Mouse (Mus musculus) liver, embryonic 13.5 days (tissue): Measurements from ENCODE around the gene Minos1. TPM values are rescaled to one million over a fixed set of nuclear protein-coding genes. Genes with fewer than 3 reads are reported as not detected.

Experiments
- ATAC-seq: fragments of 200-750 bp; cut with Nextera tagmentation; 2 replicates; pipeline ENCODE4 v1.8.0; 2017; ENCODE audit warnings: low read depth, mild to moderate bottlenecking, moderate number of reproducible peaks, moderate library complexity
- DNase-seq: peaks from one replicate; pipeline ENCODE4 v3.0.0; 2022
- H3K27ac ChIP-seq: fragments of 300-500 bp; sonication (generic); 2 replicates; pipeline ENCODE4 v1.5.1; 2015; ENCODE audit warnings: moderate library complexity, mild to moderate bottlenecking, inconsistent platforms
- H3K27me3 ChIP-seq: fragments of 300-500 bp; sonication (generic); 2 replicates; pipeline ENCODE4 v1.6.1; 2015; ENCODE audit warnings: mild to moderate bottlenecking, inconsistent platforms
- H3K36me3 ChIP-seq: fragments of 300-500 bp; sonication (generic); 2 replicates; pipeline ENCODE4 v1.6.1; 2015; ENCODE audit warnings: mild to moderate bottlenecking, inconsistent platforms
- H3K4me1 ChIP-seq: fragments of 300-500 bp; sonication (generic); replicated peaks from 2 replicates; pipeline ENCODE4 v1.6.1; 2015; ENCODE audit warnings: inconsistent platforms
- H3K4me2 ChIP-seq: fragments of 300-500 bp; sonication (generic); 2 replicates; pipeline ENCODE4 v1.6.1; 2015; ENCODE audit warnings: inconsistent platforms, mild to moderate bottlenecking, moderate library complexity
- H3K4me3 ChIP-seq: fragments of 300-500 bp; sonication (generic); replicated peaks from 2 replicates; pipeline ENCODE4 v1.5.1; 2015; ENCODE audit warnings: mild to moderate bottlenecking, inconsistent platforms
- H3K9ac ChIP-seq: fragments of 300-500 bp; sonication (generic); 2 replicates; pipeline ENCODE4 v1.6.1; 2015; ENCODE audit warnings: mild to moderate bottlenecking, inconsistent platforms
- H3K9me3 ChIP-seq: fragments of 300-500 bp; sonication (generic); replicated peaks from 2 replicates; pipeline ENCODE4 v1.6.1; 2016; ENCODE audit warnings: inconsistent platforms
- WGBS: fragments of 180-500 bp; shearing (Covaris S2); methylation state at CpG from one replicate; pipeline ENCODE4 v1.1.7; 2015; ENCODE audit not compliant: insufficient replicate concordance; 5-methylcytosine and 5-hydroxymethylcytosine counted together
- polyA plus RNA-seq: library from polyadenylated mRNA; unstranded; fragments of >200 nt; fragmentation: Nextera tagmentation; extraction: Ambion mirVana; gene quantifications from 2 replicates; pipeline ENCODE4 v1.2.1, GENCODE M21; 2015

The Minos1 gene
- polyA plus RNA-seq, 1 experiment from 2014 or later = 403 TPM

DNA sequence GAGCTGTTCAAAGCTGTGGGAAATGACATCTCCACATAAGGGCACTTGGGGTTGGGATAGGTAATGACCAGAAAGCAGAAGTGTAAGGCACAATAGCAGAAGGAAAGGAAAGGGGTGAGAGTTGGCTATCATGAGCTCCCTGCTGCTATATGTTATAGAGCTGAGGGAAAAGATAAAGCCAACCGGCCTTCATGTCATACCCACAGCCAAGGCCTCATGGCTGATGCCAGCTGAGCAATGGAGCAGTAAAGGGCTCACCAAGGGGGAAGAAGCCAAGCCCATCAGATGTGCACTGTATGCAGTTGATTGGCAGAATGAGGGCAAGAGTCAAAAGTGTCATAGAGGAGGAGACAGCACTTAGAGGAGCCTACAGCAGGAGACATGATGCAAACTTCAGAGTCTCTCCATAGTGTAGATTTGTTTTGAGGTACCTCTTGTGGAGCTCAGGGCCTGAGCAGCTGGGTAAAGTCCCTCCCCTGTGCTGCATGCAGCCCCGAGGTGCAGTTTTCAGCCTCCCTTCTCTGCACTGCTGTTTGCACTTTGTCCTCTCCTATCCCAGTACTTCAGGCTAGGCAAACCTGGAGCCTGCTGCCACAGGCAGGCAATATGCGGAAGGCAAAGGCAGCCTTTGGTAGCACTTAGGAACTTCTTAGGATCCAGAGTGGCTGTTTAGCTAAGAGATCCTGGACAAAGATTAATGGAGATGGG is 14.4 kb downstream of the Minos1 start:
- H3K36me3 ChIP-seq = no peaks in the 10 kb centered on the region
- ATAC-seq = peak; percentile 89
- H3K27me3 ChIP-seq = no peaks in the 10 kb centered on the region
- 37% methylated on average over 3 of the region's 3 CpGs for WGBS
- peaks cover 98% of the 10 kb centered on the region for H3K4me1 ChIP-seq
- H3K9me3 ChIP-seq = no peaks in the 10 kb centered on the region
- peak overlapping the region; percentile 19; the same call in 1 of the 2 replicates for H3K9ac ChIP-seq
- peak overlapping the region; percentile 82 for H3K27ac ChIP-seq
- DNase-seq = peak; percentile 41
- H3K4me3 ChIP-seq = no peak overlapping the region
- H3K4me2 ChIP-seq = peak overlapping the region; percentile 23

DNA sequence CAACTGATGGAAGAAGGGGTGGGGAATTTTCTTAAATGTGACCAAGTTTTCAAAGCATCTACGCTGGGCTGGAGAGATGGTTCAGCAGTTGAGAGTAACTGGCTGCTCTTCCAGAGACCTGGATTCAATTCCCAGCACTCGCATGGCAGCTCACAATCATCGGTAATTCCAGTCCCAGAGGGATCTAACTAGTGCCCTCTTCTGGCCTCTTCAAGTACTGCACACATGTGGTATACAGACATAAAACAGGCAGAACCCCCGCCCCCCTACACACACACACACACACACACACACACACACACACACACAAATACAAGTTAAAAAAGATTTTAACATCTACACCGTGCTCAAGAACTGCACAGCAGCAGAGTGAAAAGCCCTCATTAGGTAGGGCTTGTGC is 15.2 kb downstream of the Minos1 start:
- WGBS = 77% methylated on average over 5 of the region's 5 CpGs
- H3K27ac ChIP-seq = peak overlapping the region; percentile 82; the same call in 1 of the 2 replicates
- H3K9me3 ChIP-seq = no peaks in the 10 kb centered on the region
- no peak overlapping the region for H3K4me2 ChIP-seq
- no peak for ATAC-seq
- no peak overlapping the region for H3K9ac ChIP-seq
- H3K36me3 ChIP-seq = no peaks in the 10 kb centered on the region
- H3K4me3 ChIP-seq = no peak overlapping the region
- H3K27me3 ChIP-seq = no peaks in the 10 kb centered on the region
- DNase-seq = no peak
- H3K4me1 ChIP-seq = peaks cover 98% of the 10 kb centered on the region

DNA sequence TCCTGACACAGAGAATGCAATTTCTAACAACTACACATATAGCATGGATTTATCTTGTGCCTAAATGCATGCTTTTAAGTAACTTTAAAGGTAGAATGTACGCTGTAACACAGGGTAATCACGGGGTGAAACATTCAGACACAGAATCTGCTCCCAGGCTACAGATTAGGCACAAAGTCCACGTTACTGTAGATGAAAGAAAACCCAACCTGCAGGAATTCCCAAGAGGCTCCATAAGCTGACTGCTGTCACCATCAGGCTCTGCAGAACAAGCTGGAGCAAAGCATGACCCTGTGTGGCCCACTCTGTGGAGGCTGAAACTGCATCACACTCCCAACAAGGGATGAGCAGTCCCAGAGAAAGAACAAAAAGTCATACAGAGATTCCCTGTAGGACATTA is 18.4 kb downstream of the Minos1 start:
- H3K4me1 ChIP-seq = peaks cover 77% of the 10 kb centered on the region
- DNase-seq = no peak
- no peaks in the 10 kb centered on the region for H3K36me3 ChIP-seq
- H3K9me3 ChIP-seq = no peaks in the 10 kb centered on the region
- ATAC-seq = no peak
- no peak overlapping the region for H3K4me2 ChIP-seq
- no peak overlapping the region for H3K4me3 ChIP-seq
- no peak overlapping the region; the same call in 1 of the 2 replicates for H3K27ac ChIP-seq
- H3K9ac ChIP-seq = no peak overlapping the region
- 62% methylated on average over 3 of the region's 3 CpGs for WGBS
- no peaks in the 10 kb centered on the region for H3K27me3 ChIP-seq

DNA sequence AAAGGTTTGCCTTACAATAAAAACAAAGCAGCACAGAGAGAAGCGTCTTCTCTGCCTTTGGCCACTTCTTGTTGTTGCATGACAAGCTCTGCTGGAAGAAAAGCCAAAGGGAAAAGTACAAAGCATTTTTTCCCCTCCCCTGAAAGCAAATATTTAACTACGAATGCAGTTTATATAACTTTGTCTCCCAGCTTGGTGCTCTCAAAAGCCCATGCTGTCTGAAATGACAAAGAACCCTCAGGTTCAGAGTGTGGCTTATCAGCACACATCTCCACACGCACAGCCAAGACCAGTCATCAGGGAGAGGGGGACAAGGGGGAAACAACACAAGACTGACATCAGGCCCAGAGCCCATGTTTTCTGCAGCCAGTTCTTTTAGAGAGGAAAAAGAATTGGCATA is 19.5 kb downstream of the Minos1 start:
- no peaks in the 10 kb centered on the region for H3K27me3 ChIP-seq
- H3K4me3 ChIP-seq = no peak overlapping the region
- H3K36me3 ChIP-seq = peaks cover 5% of the 10 kb centered on the region; the same call in 1 of the 2 replicates
- H3K9ac ChIP-seq = peak overlapping the region; percentile 17; the same call in 1 of the 2 replicates
- WGBS = 48% methylated on average over 3 of the region's 3 CpGs
- peak overlapping the region; percentile 62 for H3K27ac ChIP-seq
- H3K4me1 ChIP-seq = peaks cover 67% of the 10 kb centered on the region
- no peaks in the 10 kb centered on the region for H3K9me3 ChIP-seq
- DNase-seq (no peak), ATAC-seq (no peak)
- H3K4me2 ChIP-seq = peak overlapping the region; percentile 20; the same call in 1 of the 2 replicates

DNA sequence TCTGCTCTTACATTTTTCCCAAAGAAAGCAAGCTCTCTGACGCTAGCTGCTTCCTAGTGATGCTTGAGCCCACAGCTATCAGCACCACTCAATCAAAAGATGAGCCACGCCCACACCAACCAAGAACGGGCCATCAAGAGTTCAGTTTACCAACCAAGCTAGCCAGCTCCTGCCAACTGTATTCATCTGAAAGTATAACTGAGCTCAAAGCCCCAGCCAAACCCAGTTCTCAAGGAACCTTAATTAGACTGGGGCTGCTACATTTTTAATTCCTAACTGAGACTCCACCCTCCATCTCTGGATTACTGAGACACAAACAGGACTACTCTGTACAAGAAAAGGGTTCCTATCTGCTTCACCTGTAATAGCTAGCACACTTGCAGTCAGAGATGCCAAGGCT is 20.1 kb downstream of the Minos1 start:
- Histone ChIP-seq H3K4me1 (peaks cover 61% of the 10 kb centered on the region), H3K4me3 (no peak overlapping the region), H3K9ac (peak overlapping the region; percentile 17; the same call in 1 of the 2 replicates), H3K4me2 (peak overlapping the region; percentile 20; the same call in 1 of the 2 replicates), H3K27me3 (no peaks in the 10 kb centered on the region), H3K9me3 (no peaks in the 10 kb centered on the region), H3K27ac (peak overlapping the region; percentile 62), H3K36me3 (peaks cover 5% of the 10 kb centered on the region; the same call in 1 of the 2 replicates)
- ATAC-seq (no peak; the same call in 1 of the 2 replicates), DNase-seq (no peak)
- 13% methylated on average over 3 of the region's 3 CpGs for WGBS

DNA sequence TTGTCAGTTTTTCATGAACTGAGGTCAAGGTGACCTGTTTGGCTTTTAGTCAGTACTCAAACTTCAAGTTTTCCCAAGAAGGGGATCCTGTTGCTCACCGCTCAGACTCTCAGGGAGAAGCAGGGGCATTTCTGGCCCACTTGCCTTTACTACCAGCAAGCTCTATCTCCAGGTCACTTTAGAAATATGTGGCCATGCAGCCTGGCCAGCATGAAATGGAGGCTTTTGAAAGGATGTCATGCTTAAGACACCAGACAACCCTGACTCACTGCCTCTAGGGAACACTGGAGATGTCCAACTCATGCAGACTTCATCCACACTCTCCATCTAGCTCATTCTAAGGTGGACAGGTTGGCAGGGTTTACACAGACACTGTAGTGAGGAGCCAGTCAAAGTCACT is 25.5 kb downstream of the Minos1 start:
- Histone ChIP-seq H3K27me3 (no peaks in the 10 kb centered on the region), H3K9ac (no peak overlapping the region), H3K36me3 (peaks cover 41% of the 10 kb centered on the region), H3K4me3 (no peak overlapping the region), H3K9me3 (no peaks in the 10 kb centered on the region), H3K4me2 (no peak overlapping the region), H3K27ac (no peak overlapping the region), H3K4me1 (peaks cover 9% of the 10 kb centered on the region)
- DNase-seq = no peak
- no peak for ATAC-seq
- 89% methylated on average over 1 of the region's 1 CpGs for WGBS

DNA sequence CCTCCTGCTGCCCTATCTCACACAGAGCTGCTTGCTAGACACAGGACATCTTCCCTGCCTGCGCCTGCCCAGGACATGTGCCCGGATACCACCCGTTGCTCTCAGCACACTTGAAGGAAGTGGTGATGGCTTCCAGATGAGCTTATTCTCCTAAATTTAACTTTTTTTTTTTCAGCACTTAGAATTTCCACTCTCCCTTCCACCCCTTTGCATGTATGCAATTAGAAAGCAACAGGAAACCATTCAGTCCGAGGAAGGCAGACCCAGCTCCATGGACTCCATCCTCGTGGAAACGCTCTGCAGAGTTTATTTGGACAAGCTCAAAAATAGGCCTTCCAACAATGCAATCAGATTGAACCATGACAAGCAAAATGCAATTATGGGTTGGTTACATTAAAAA is 29.4 kb downstream of the Minos1 start:
- Histone ChIP-seq H3K27me3 (0 out of 2 replicates have a peak, but pooled peaks cover under 1% of the 10 kb centered on the region), H3K4me1 (no peaks in the 10 kb centered on the region), H3K4me3 (no peak overlapping the region), H3K9ac (no peak overlapping the region), H3K36me3 (peaks cover 36% of the 10 kb centered on the region), H3K27ac (no peak overlapping the region), H3K9me3 (no peaks in the 10 kb centered on the region), H3K4me2 (no peak overlapping the region)
- WGBS = 77% methylated on average over 6 of the region's 6 CpGs
- ATAC-seq (no peak), DNase-seq (no peak)

DNA sequence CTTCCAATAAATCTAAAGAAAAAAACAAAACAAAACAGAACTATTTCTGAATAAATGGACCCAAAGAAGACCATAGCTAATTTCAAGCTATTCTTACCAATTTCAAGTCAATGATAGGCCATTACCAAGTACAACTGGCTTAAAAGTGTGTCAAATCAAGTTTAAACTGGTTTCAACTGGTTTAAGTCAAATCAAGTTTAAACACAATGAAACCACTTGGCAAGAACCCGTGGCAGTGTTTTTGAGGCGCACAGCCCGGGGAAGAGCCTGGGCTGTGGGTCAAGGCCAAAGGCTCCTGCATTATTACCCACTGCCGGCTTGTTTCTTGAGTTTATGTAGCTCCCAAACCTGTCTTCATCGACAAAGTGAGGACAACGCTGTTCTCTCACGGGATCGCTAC is 30.6 kb downstream of the Minos1 start:
- 80% methylated on average over 8 of the region's 8 CpGs for WGBS
- H3K4me1 ChIP-seq = no peaks in the 10 kb centered on the region
- no peak overlapping the region for H3K27ac ChIP-seq
- H3K4me3 ChIP-seq = no peak overlapping the region
- no peak overlapping the region for H3K4me2 ChIP-seq
- H3K36me3 ChIP-seq = peaks cover 36% of the 10 kb centered on the region
- H3K27me3 ChIP-seq = peaks cover 10% of the 10 kb centered on the region
- no peaks in the 10 kb centered on the region for H3K9me3 ChIP-seq
- DNase-seq = no peak
- ATAC-seq = no peak
- H3K9ac ChIP-seq = no peak overlapping the region

DNA sequence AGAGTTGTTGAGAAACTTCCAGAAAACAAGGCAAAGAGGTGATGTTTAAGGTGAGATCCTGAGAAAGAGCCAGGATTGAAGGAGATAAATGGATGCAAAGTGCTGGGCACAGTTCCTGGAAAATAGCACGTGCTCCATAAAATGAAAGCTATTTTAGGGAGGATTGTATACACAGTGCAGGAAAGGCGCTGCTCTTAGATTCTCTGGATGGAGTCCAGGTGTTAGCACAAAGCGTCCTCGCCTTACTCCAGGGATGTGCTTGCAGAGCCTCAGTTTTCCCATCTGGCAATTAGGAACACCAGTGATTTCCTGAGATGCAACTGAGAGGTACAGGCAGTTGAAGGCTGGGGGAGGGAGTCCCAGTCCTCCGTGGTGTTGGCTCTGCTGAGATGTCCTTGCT is 34.7 kb downstream of the Minos1 start:
- Histone ChIP-seq H3K9me3 (no peaks in the 10 kb centered on the region), H3K36me3 (peaks cover 1% of the 10 kb centered on the region; the same call in 1 of the 2 replicates), H3K27me3 (peaks cover 52% of the 10 kb centered on the region), H3K27ac (no peak overlapping the region), H3K9ac (no peak overlapping the region), H3K4me1 (peaks cover 14% of the 10 kb centered on the region), H3K4me2 (no peak overlapping the region), H3K4me3 (no peak overlapping the region)
- WGBS = 54% methylated on average over 5 of the region's 5 CpGs
- ATAC-seq (no peak), DNase-seq (no peak)

DNA sequence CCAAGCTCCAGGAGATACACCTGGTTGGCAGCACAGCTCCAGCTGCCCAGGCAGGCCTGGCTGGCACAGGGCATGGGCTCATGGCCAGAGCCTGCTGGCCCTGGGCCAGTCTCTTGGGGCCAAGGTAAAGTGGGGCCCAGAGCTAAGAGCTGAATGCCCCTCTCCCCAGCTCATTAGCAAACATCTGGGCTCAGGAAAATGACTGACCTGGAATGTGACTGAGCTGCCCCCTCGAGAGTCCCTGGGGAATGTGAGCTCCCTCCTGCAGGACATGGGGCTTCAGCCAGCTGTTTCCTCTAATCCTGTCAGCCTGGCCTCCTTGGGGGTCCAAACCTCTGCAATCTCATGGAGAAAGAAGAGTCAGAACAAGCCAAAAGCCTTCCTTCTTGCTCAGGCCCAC is 35.5 kb downstream of the Minos1 start:
- no peaks in the 10 kb centered on the region for H3K36me3 ChIP-seq
- peaks cover 15% of the 10 kb centered on the region for H3K4me1 ChIP-seq
- ATAC-seq (no peak), DNase-seq (no peak)
- no peak overlapping the region for H3K27ac ChIP-seq
- WGBS = 32% methylated on average over 1 of the region's 1 CpGs
- peaks cover 60% of the 10 kb centered on the region for H3K27me3 ChIP-seq
- H3K9ac ChIP-seq = no peak overlapping the region
- H3K4me3 ChIP-seq = no peak overlapping the region
- H3K9me3 ChIP-seq = no peaks in the 10 kb centered on the region
- H3K4me2 ChIP-seq = no peak overlapping the region

DNA sequence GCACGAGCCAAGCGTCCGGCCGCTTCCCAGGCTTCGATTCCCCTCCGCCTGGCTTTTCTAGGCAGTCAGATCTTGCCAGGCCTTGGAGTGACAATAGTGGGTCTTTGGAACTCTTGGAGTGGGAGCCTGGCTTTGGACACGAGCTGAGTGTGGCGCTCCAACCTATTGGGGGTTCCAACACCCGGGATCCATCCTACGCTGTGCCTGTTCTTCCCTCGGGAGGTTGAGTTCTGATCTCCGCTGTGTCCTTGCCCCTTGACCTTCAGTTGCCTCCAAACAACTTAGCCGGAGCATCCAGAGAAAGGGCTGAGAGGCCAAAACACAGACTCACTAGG is 37.8 kb downstream of the Minos1 start:
- Histone ChIP-seq H3K27me3 (peaks cover 82% of the 10 kb centered on the region), H3K4me1 (peaks cover 15% of the 10 kb centered on the region), H3K27ac (no peak overlapping the region), H3K9me3 (no peaks in the 10 kb centered on the region), H3K36me3 (no peaks in the 10 kb centered on the region), H3K9ac (no peak overlapping the region), H3K4me3 (peak overlapping the region; percentile 54), H3K4me2 (peak overlapping the region; percentile 67)
- DNase-seq (no peak), ATAC-seq (no peak)
- 36% methylated on average over 12 of the region's 13 CpGs for WGBS
